In the genomic region with DNA sequence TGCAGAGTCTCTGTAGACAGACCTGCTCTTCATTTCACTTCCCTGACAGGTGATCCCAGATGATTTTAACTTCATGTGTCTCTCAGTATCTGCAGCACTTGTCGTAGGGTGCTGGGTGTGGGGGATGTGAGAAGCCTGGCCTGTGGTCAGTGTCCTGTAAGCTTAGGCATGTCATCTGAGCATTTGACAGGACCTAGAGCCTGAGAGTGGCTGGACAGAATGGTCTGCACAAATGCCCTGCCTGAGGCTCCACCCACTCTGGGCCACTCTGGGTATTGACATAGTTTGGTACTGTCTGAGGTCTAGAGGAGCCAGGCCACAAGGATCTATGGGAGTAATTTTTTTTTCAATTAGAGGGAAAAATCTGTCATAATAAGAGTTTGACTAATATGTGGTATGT, we compare ENCODE assay signal across 11 mouse cellular contexts. TPM values are rescaled to one million over a fixed set of nuclear protein-coding genes. Genes with fewer than 3 reads are reported as not detected.
A peak's percentile ranks its signal among the peaks of the same experiment; 100 is the strongest.
DNase-seq lines count a peak whose midpoint lies in the region; ATAC-seq and TF ChIP-seq lines count a peak whose summit lies in the region.
"Had no signal": no experiment of that assay in that cellular context is flagged by ENCODE, and none has a peak within 500 bp of the region (broad histone marks: within the 10 kb centered on the region; RNA-seq: fewer than 3 reads in every experiment).

No protein-coding gene starts in this region.

- peak overlapping the region; percentile 71 for H3K4me2 ChIP-seq in intestine, embryonic 15.5 days (replicated peaks)
- no peak overlapping the region for H3K4me2 ChIP-seq in intestine, postnatal 0 days (replicated peaks; ENCODE audit: low read depth)
- H3K4me2 ChIP-seq in CH12.LX (ENCODE audit: insufficient read depth, low read depth, poor library complexity, severe bottlenecking) = peak overlapping the region; percentile 80

- H3K79me2 ChIP-seq in CH12.LX (replicated peaks; ENCODE audit: control insufficient read depth, extremely low read depth, insufficient read depth, poor library complexity, severe bottlenecking) = no peaks in the 10 kb centered on the region

- no peak for TF ChIP-seq EP300 in CH12.LX (IDR thresholded peaks at IDR 0.05; ENCODE audit: low read length)

- H3K4me3 ChIP-seq in intestine, embryonic 15.5 days (replicated peaks) = no peak overlapping the region
- no peak overlapping the region for H3K4me3 ChIP-seq in intestine, postnatal 0 days (ENCODE audit: low read depth, low read length)
- peak overlapping the region; percentile 70 to 78 (median 73) for H3K4me3 ChIP-seq in CH12.LX (replicated peaks in 1 of 3; ENCODE audit: low read depth in 2 of 3, low read length in 2 of 3, poor library complexity in 1 of 3)
- H3K4me3 ChIP-seq in embryonic fibroblast, embryonic 13.5 days (ENCODE audit: insufficient read depth, low read length) = peak overlapping the region; percentile 47; the same call in 1 of the 2 replicates

- H3K9ac ChIP-seq in intestine, embryonic 15.5 days = no peak overlapping the region
- H3K9ac ChIP-seq in intestine, postnatal 0 days (ENCODE audit: low read depth, low read length) = no peak overlapping the region
- H3K9ac ChIP-seq in CH12.LX (ENCODE audit: insufficient read depth, low read depth) = peak overlapping the region; percentile 93
- H3K9ac ChIP-seq: midbrain, embryonic 15.5 days had no signal

- TF ChIP-seq CTCF in intestine, postnatal 0 days (IDR thresholded peaks at IDR 0.05; ENCODE audit: low read depth) = no peak
- no peak for TF ChIP-seq CTCF in CH12.LX (conservative IDR thresholded peaks at IDR 0.05 in 1 of 2, IDR thresholded peaks at IDR 0.05 in 1 of 2; ENCODE audit: low read depth in 2 of 2, low read length in 2 of 2)
- no peak for TF ChIP-seq CTCF in embryonic fibroblast, embryonic 13.5 days (IDR thresholded peaks at IDR 0.05; ENCODE audit: borderline replicate concordance, insufficient read depth, low read length)

- WGBS in intestine, embryonic 15.5 days = 97% methylated on average over 1 of the region's 1 CpGs
- WGBS in intestine, postnatal 0 days = 85% methylated on average over 1 of the region's 1 CpGs

- no peak for TF ChIP-seq RAD21 in CH12.LX (IDR thresholded peaks at IDR 0.05; ENCODE audit: low read depth, low read length)

- H3K4me1 ChIP-seq in intestine, embryonic 15.5 days (replicated peaks) = 0 out of 2 replicates have a peak, but pooled peaks cover 9% of the 10 kb centered on the region
- no peaks in the 10 kb centered on the region for H3K4me1 ChIP-seq in intestine, postnatal 0 days (replicated peaks; ENCODE audit: control insufficient read depth, insufficient read depth, low read length)
- peaks cover 2 to 22% of the 10 kb centered on the region in 2 experiments; a peak in 3 of 4 replicates for H3K4me1 ChIP-seq in CH12.LX (ENCODE audit: control insufficient read depth in 1 of 2, insufficient read depth in 2 of 2)
- no peaks in the 10 kb centered on the region for H3K4me1 ChIP-seq in embryonic fibroblast, embryonic 13.5 days (ENCODE audit: control insufficient read depth, insufficient read depth, low read length)

- H3K27ac ChIP-seq in intestine, embryonic 15.5 days = no peak overlapping the region
- no peak overlapping the region for H3K27ac ChIP-seq in intestine, postnatal 0 days (ENCODE audit: low read depth, low read length)
- no peak overlapping the region for H3K27ac ChIP-seq in CH12.LX (ENCODE audit: insufficient read depth, low read depth)
- no peak overlapping the region for H3K27ac ChIP-seq in embryonic fibroblast, embryonic 13.5 days (ENCODE audit: insufficient read depth, low read length)
- H3K27ac ChIP-seq: hindbrain, embryonic 15.5 days; midbrain, embryonic 15.5 days had no signal

- DNase-seq in 3T3-L1 (ENCODE audit: low read depth, low spot score) = peak; percentile 24
- DNase-seq in CH12.LX (ENCODE audit: extremely low read depth) = no peak
- DNase-seq in cerebellum, adult 11-12 months = no peak
- no peak for DNase-seq in adrenal gland, postnatal 25 days
- DNase-seq: cerebellum, postnatal 10 days had no signal

- in situ Hi-C loops in CH12.LX (cut with MboI; ENCODE audit: low pct_ligation_motif_present, low pct_unique_long_range_greater_than_20kb, low sequenced_read_pairs) = loop anchor here (25.0 kb wide), 1 partner anchor 542 kb away; a partner anchor contains a TSS

- no peaks in the 10 kb centered on the region for H3K9me3 ChIP-seq in intestine, embryonic 15.5 days
- H3K9me3 ChIP-seq in intestine, postnatal 0 days (ENCODE audit: control insufficient read depth) = no peaks in the 10 kb centered on the region
- no peaks in the 10 kb centered on the region for H3K9me3 ChIP-seq in CH12.LX (replicated peaks; ENCODE audit: low read length)
- H3K9me3 ChIP-seq: hindbrain, embryonic 15.5 days; midbrain, embryonic 15.5 days had no signal

- TF ChIP-seq POLR2A in CH12.LX (IDR thresholded peaks at IDR 0.05; ENCODE audit: low read depth, low read length) = no peak
- no peak for TF ChIP-seq POLR2A in embryonic fibroblast, embryonic 13.5 days (IDR thresholded peaks at IDR 0.05; ENCODE audit: low read depth, low read length)

- no peaks in the 10 kb centered on the region for H3K27me3 ChIP-seq in intestine, embryonic 15.5 days (replicated peaks)
- H3K27me3 ChIP-seq in intestine, postnatal 0 days (replicated peaks; ENCODE audit: control insufficient read depth, insufficient read depth, low read length) = no peaks in the 10 kb centered on the region
- no peaks in the 10 kb centered on the region for H3K27me3 ChIP-seq in CH12.LX (replicated peaks)
- H3K27me3 ChIP-seq: hindbrain, embryonic 15.5 days; midbrain, embryonic 15.5 days had no signal

- no peak for ATAC-seq in intestine, embryonic 15.5 days
- ATAC-seq in intestine, postnatal 0 days = no peak
- ATAC-seq in monocyte, adult 5-6 weeks (replicated peaks; ENCODE audit: insufficient number of reproducible peaks, low FRiP score, low TSS enrichment, poor library complexity, severe bottlenecking) = no peak

- dilution Hi-C loops in CH12.LX (cut with MboI; ENCODE audit: extremely low pct_ligation_motif_present, extremely low pct_unique_long_range_greater_than_20kb, low sequenced_read_pairs) = no loop called here

- H3K36me3 ChIP-seq in intestine, embryonic 15.5 days = no peaks in the 10 kb centered on the region
- no peaks in the 10 kb centered on the region for H3K36me3 ChIP-seq in intestine, postnatal 0 days (ENCODE audit: control insufficient read depth, insufficient read depth)
- peaks cover 0 to under 1% of the 10 kb centered on the region in 2 experiments for H3K36me3 ChIP-seq in CH12.LX (replicated peaks in 1 of 2; ENCODE audit: control insufficient read depth in 1 of 2, insufficient read depth in 1 of 2, low read length in 1 of 2)
- H3K36me3 ChIP-seq: hindbrain, embryonic 15.5 days; midbrain, embryonic 15.5 days had no signal

TF ChIP-seq in CH12.LX, 34 proteins besides CTCF, POLR2A, EP300 and RAD21:
- TF ChIP-seq JUND (conservative IDR thresholded peaks at IDR 0.05; ENCODE audit: low read depth, low read length) = no peak
- peak; percentile 13; the same call in 1 of the 2 replicates for TF ChIP-seq SIN3A (IDR thresholded peaks at IDR 0.05; ENCODE audit: low read length)

RNA-seq across cellular contexts. Expression of a gene that starts 0.9 kb away (rescaled TPM):
- 5.2 and 6.2 TPM in 2 replicates for polyA plus RNA-seq in intestine, embryonic 15.5 days (2015; fragmentation: Nextera tagmentation; extraction: Ambion mirVana)
- 2.5 TPM in 2 replicates for polyA plus RNA-seq in intestine, postnatal 0 days (2015; fragmentation: Nextera tagmentation; extraction: Ambion mirVana)
- total RNA-seq in CH12.LX (2012; rRNA removed) (5.7 and 8.5 TPM in 2 replicates), CH12.LX (2014; rRNA removed) (5.2 and 6.0 TPM in 2 replicates)
- polyA plus RNA-seq in CH12.LX (2012; ENCODE audit: insufficient read length, low read depth) = 10.8 and 11.8 TPM in 2 replicates
- 10.2 and 14.8 TPM in 2 replicates for polyA plus RNA-seq in embryonic fibroblast, embryonic 13.5 days (2011; ENCODE audit: insufficient read length, low read depth, missing spikeins)
- 0.19 to 0.21 TPM in 2 of 3 replicates, not detected in the other for total RNA-seq in monocyte, adult 5-6 weeks (2017)
- 5.2 and 6.4 TPM in 2 replicates for total RNA-seq in adrenal gland, postnatal 25 days (2021)

Comparison
In these comparisons a context has a peak if more than half of its experiments do, and no peak if none do; other contexts are left out.
1. H3K4me3 ChIP-seq: peak in CH12.LX (3 of 3) and embryonic fibroblast, embryonic 13.5 days (single experiment); none in intestine, embryonic 15.5 days (single experiment) and intestine, postnatal 0 days (single experiment).